Mouse (Mus musculus) myocyte (in vitro differentiated cells): ENCODE data around the gene Iffo2.

ENCODE experiments used
- E2F4 ChIP-seq: IDR thresholded peaks from one replicate; pipeline ENCODE4 v1.6.1; 2011; ENCODE audit warnings: mild to moderate bottlenecking, control low read depth, moderate library complexity; ENCODE audit not compliant: insufficient read depth
- MAX ChIP-seq: IDR thresholded peaks from one replicate; pipeline ENCODE4 v1.6.1; 2011; ENCODE audit warnings: low read depth, mild to moderate bottlenecking, control low read depth
- POLR2A ChIP-seq: IDR thresholded peaks from one replicate; pipeline ENCODE4 v1.6.1; 2011; ENCODE audit warnings: low read depth, mild to moderate bottlenecking, control low read depth, moderate library complexity; ENCODE audit not compliant: insufficient read length
- REST ChIP-seq: IDR thresholded peaks from one replicate; pipeline ENCODE4 v1.6.1; 2011; ENCODE audit warnings: mild to moderate bottlenecking, control low read depth, moderate library complexity; ENCODE audit not compliant: insufficient read depth, insufficient read length
- TCF12 ChIP-seq: IDR thresholded peaks from one replicate; pipeline ENCODE4 v1.6.1; 2011; ENCODE audit warnings: mild to moderate bottlenecking, control low read depth; ENCODE audit not compliant: poor library complexity, insufficient read depth, severe bottlenecking
- USF1 ChIP-seq: IDR thresholded peaks from one replicate; pipeline ENCODE4 v1.6.1; 2011; ENCODE audit warnings: low read depth, mild to moderate bottlenecking, control low read depth, moderate library complexity

DNA sequence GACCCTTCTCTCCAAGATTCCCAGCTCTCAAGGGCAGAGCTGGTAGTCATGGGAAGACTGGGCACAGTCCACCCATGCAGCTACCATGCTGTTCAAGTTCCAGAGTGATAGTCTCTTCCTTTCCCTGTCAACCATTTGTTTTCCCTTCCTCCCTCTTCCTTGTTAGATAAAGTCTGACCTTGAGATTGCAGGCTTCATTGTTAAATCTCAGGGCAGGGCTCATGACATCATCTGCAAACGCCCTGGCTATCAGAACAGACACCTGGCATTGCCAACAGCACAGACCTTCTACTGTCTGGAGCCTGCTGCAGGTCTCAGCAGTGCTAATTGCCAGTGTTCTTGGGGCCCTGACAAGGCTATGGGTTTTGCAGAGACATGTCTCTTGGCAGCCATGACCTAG, 48.9 kb upstream of the Iffo2 start:
- TF ChIP-seq POLR2A: no peak
- no peak for TF ChIP-seq USF1
- TF ChIP-seq REST: no peak
- TF ChIP-seq MAX: no peak
- no peak for TF ChIP-seq E2F4
- TF ChIP-seq TCF12: no peak
